In genomic region chr4:134579620-134580019, GRCm38 (mm10) we compare ENCODE assay signal across 9 mouse cellular contexts. TPM values are rescaled to one million over a fixed set of nuclear protein-coding genes. Genes with fewer than 3 reads are reported as not detected.
DNase-seq lines count a peak whose midpoint lies in the region; ATAC-seq and TF ChIP-seq lines count a peak whose summit lies in the region.
"Had no signal": no experiment of that assay in that cellular context is flagged by ENCODE, and none has a peak within 500 bp of the region (broad histone marks: within the 10 kb centered on the region; RNA-seq: fewer than 3 reads in every experiment).

No protein-coding gene starts in this region.

- H3K36me3 ChIP-seq in heart, embryonic 10.5 days = peaks cover 18% of the 10 kb centered on the region
- no peaks in the 10 kb centered on the region for H3K36me3 ChIP-seq in heart, adult 2 months (ENCODE audit: control insufficient read depth, insufficient read depth, low read length)
- H3K36me3 ChIP-seq in liver, embryonic 15.5 days (replicated peaks) = no peaks in the 10 kb centered on the region
- no peaks in the 10 kb centered on the region for H3K36me3 ChIP-seq in forebrain, embryonic 14.5 days (ENCODE audit: control insufficient read depth, insufficient read depth, low read length)
- no peaks in the 10 kb centered on the region for H3K36me3 ChIP-seq in neural tube, embryonic 14.5 days (ENCODE audit: control insufficient read depth, insufficient read depth, low read length)

- H3K9ac ChIP-seq in heart, adult 2 months (ENCODE audit: low read depth, low read length) = no peak overlapping the region
- no peak overlapping the region for H3K9ac ChIP-seq in liver, embryonic 15.5 days
- peak overlapping the region; percentile 25; the same call in 1 of the 2 replicates for H3K9ac ChIP-seq in forebrain, embryonic 14.5 days (ENCODE audit: low read length)
- H3K9ac ChIP-seq in neural tube, embryonic 14.5 days (replicated peaks; ENCODE audit: low read depth, low read length) = no peak overlapping the region

- peak overlapping the region; percentile 83 for H3K27ac ChIP-seq in heart, embryonic 10.5 days
- no peak overlapping the region; the same call in 1 of the 2 replicates for H3K27ac ChIP-seq in heart, adult 2 months
- no peak overlapping the region for H3K27ac ChIP-seq in liver, embryonic 15.5 days (replicated peaks)
- H3K27ac ChIP-seq in forebrain, embryonic 14.5 days (ENCODE audit: low read depth, low read length) = peak overlapping the region; percentile 75; the same call in 1 of the 2 replicates
- H3K27ac ChIP-seq in neural tube, embryonic 14.5 days (ENCODE audit: low read depth, low read length) = 0 out of 2 replicates have a peak overlapping the region, but pooled peaks have one; percentile 7

- H3K4me3 ChIP-seq in heart, embryonic 10.5 days = peak overlapping the region; percentile 41
- no peak overlapping the region for H3K4me3 ChIP-seq in heart, adult 2 months
- H3K4me3 ChIP-seq in liver, embryonic 15.5 days (replicated peaks) = no peak overlapping the region
- H3K4me3 ChIP-seq in forebrain, embryonic 14.5 days (ENCODE audit: low read depth, low read length) = no peak overlapping the region
- no peak overlapping the region for H3K4me3 ChIP-seq in neural tube, embryonic 14.5 days (ENCODE audit: low read depth, low read length)

- WGBS in heart, embryonic 10.5 days = 7% methylated on average over 5 of the region's 5 CpGs
- 27% methylated on average over 5 of the region's 5 CpGs for WGBS in heart, adult 2 months
- 13% methylated on average over 5 of the region's 5 CpGs for WGBS in liver, embryonic 15.5 days (ENCODE audit: insufficient replicate concordance)
- 39% methylated on average over 5 of the region's 5 CpGs for WGBS in forebrain, embryonic 14.5 days
- 27% methylated on average over 5 of the region's 5 CpGs for WGBS in neural tube, embryonic 14.5 days

- TF ChIP-seq CTCF in heart, adult 2 months (IDR thresholded peaks at IDR 0.05) = no peak

- no peak overlapping the region for H3K4me2 ChIP-seq in liver, embryonic 15.5 days
- H3K4me2 ChIP-seq in forebrain, embryonic 14.5 days (ENCODE audit: low read length) = no peak overlapping the region
- H3K4me2 ChIP-seq in neural tube, embryonic 14.5 days (ENCODE audit: low read depth, low read length) = no peak overlapping the region

- H3K27me3 ChIP-seq in heart, embryonic 10.5 days (ENCODE audit: insufficient read depth, poor library complexity, severe bottlenecking) = no peaks in the 10 kb centered on the region
- no peaks in the 10 kb centered on the region for H3K27me3 ChIP-seq in heart, adult 2 months (ENCODE audit: control insufficient read depth, insufficient read depth, low read length)
- H3K27me3 ChIP-seq in liver, embryonic 15.5 days = no peaks in the 10 kb centered on the region
- H3K27me3 ChIP-seq in forebrain, embryonic 14.5 days (replicated peaks; ENCODE audit: control insufficient read depth, insufficient read depth, low read length) = no peaks in the 10 kb centered on the region
- no peaks in the 10 kb centered on the region for H3K27me3 ChIP-seq in neural tube, embryonic 14.5 days (ENCODE audit: control insufficient read depth, insufficient read depth, low read length)

- ATAC-seq in liver, embryonic 15.5 days (ENCODE audit: insufficient read depth) = 0 out of 2 replicates have a peak, but pooled peaks have one; percentile 12
- no peak for ATAC-seq in forebrain, embryonic 14.5 days
- ATAC-seq in neural tube, embryonic 14.5 days (ENCODE audit: low read depth) = no peak
- ATAC-seq: activated CD4-positive, CD25-positive, alpha-beta regulatory T cell, adult 4 months had no signal

- H3K79me2 ChIP-seq in heart, adult 2 months (replicated peaks; ENCODE audit: control insufficient read depth, insufficient read depth, low read length) = no peaks in the 10 kb centered on the region

- DNase-seq in heart, embryonic 10.5 days (ENCODE audit: low spot score) = no peak
- no peak for DNase-seq in heart, adult 2 months
- DNase-seq in liver = no peak
- DNase-seq in forebrain, embryonic 14.5 days (ENCODE audit: low spot score) = no peak
- no peak for DNase-seq in urinary bladder, postnatal 25 days (ENCODE audit: low spot score)
- DNase-seq in gastrocnemius, adult 18-20 months (ENCODE audit: low spot score) = no peak

- H3K9me3 ChIP-seq in heart, embryonic 10.5 days = no peaks in the 10 kb centered on the region
- no peaks in the 10 kb centered on the region for H3K9me3 ChIP-seq in liver, embryonic 15.5 days (replicated peaks)
- no peaks in the 10 kb centered on the region for H3K9me3 ChIP-seq in forebrain, embryonic 14.5 days (replicated peaks; ENCODE audit: control insufficient read depth, low read length)
- H3K9me3 ChIP-seq in neural tube, embryonic 14.5 days (ENCODE audit: control insufficient read depth, low read length) = no peaks in the 10 kb centered on the region

- no peak for TF ChIP-seq POLR2A in heart, adult 2 months (IDR thresholded peaks at IDR 0.05; ENCODE audit: insufficient read depth, low read depth, low read length)

- TF ChIP-seq EP300 in heart, adult 2 months (IDR thresholded peaks at IDR 0.05; ENCODE audit: insufficient read depth, low read depth, low read length) = no peak

- intact Hi-C loops in heart, adult 2 months (cut with DNase I) = no loop called here

- H3K4me1 ChIP-seq in heart, embryonic 10.5 days = peaks cover 71% of the 10 kb centered on the region
- H3K4me1 ChIP-seq in heart, adult 2 months (ENCODE audit: control insufficient read depth, insufficient read depth, low read length) = peaks cover 1% of the 10 kb centered on the region; the same call in 1 of the 2 replicates
- peaks cover 15% of the 10 kb centered on the region; the same call in 1 of the 2 replicates for H3K4me1 ChIP-seq in liver, embryonic 15.5 days (replicated peaks)
- peaks cover 19% of the 10 kb centered on the region for H3K4me1 ChIP-seq in forebrain, embryonic 14.5 days (ENCODE audit: control insufficient read depth, insufficient read depth, low read length)
- H3K4me1 ChIP-seq in neural tube, embryonic 14.5 days (ENCODE audit: control insufficient read depth, insufficient read depth, low read length) = peaks cover 9% of the 10 kb centered on the region

RNA-seq across cellular contexts. Expression of gene Selenon, which starts 27.7 kb away (rescaled TPM):
- 8.0 and 9.0 TPM in 2 replicates for polyA plus RNA-seq in heart, embryonic 10.5 days (2016; fragmentation: Nextera tagmentation; extraction: Ambion mirVana)
- 10 to 100 TPM; 18.6 to 19.9 TPM for total RNA-seq in heart, adult 2 months (2021)
- polyA plus RNA-seq in heart, adult 2 months (2012; rRNA removed) = 22.5 and 23.6 TPM in 2 replicates
- polyA plus RNA-seq in liver, embryonic 15.5 days (2015; fragmentation: Nextera tagmentation; extraction: Ambion mirVana) = 4.1 and 6.6 TPM in 2 replicates
- polyA plus RNA-seq in forebrain, embryonic 14.5 days (2014; fragmentation: Nextera tagmentation; extraction: Ambion mirVana) = 10.2 and 12.4 TPM in 2 replicates
- 11.2 and 12.1 TPM in 2 replicates for polyA plus RNA-seq in neural tube, embryonic 14.5 days (2014; fragmentation: Nextera tagmentation; extraction: Ambion mirVana)
- total RNA-seq in gastrocnemius, adult 18-20 months (2021) = 1 to 10 TPM; 4.2 to 4.9 TPM

RNA-seq across cellular contexts. Expression of gene Mtfr1l, which starts 44.4 kb away (rescaled TPM):
- 155 and 166 TPM in 2 replicates for polyA plus RNA-seq in heart, embryonic 10.5 days (2016; fragmentation: Nextera tagmentation; extraction: Ambion mirVana)
- 100 to 1,000 TPM; 170 to 191 TPM for total RNA-seq in heart, adult 2 months (2021)
- polyA plus RNA-seq in heart, adult 2 months (2012; rRNA removed) = 196 and 278 TPM in 2 replicates
- polyA plus RNA-seq in liver, embryonic 15.5 days (2015; fragmentation: Nextera tagmentation; extraction: Ambion mirVana) = 39.6 and 40.3 TPM in 2 replicates
- 177 and 185 TPM in 2 replicates for polyA plus RNA-seq in forebrain, embryonic 14.5 days (2014; fragmentation: Nextera tagmentation; extraction: Ambion mirVana)
- 195 and 199 TPM in 2 replicates for polyA plus RNA-seq in neural tube, embryonic 14.5 days (2014; fragmentation: Nextera tagmentation; extraction: Ambion mirVana)
- total RNA-seq in gastrocnemius, adult 18-20 months (2021) = 100 to 1,000 TPM; 139 to 147 TPM

Comparison
In these comparisons a context has a peak if more than half of its experiments do, and no peak if none do; other contexts are left out.
1. H3K27ac ChIP-seq: peak in heart, embryonic 10.5 days (single experiment), forebrain, embryonic 14.5 days (single experiment) and neural tube, embryonic 14.5 days (single experiment); none in heart, adult 2 months (single experiment) and liver, embryonic 15.5 days (single experiment).